Mouse (Mus musculus) embryo, embryonic 11 days (tissue): ENCODE data around the gene Crybg1.
A peak's percentile ranks its signal among the peaks of the same experiment; 100 is the strongest.
"Not testable (repeated sequence)": the region's sequence is repeated elsewhere in the genome, so short reads cannot be mapped to it uniquely, and the experiment has no call there.

Source experiments
- DNase-seq: peaks from one replicate; pipeline ENCODE4 v3.0.0-alpha.2; 2015

Gene Crybg1

GRCm38 (mm10) chr10:44005677-44006641 is 142.7 kb downstream of the Crybg1 start:
- DNase-seq: peak; percentile 64

- peak; percentile 51 for DNase-seq
Observed at GRCm38 (mm10) chr10:44004221-44004751, 144.4 kb downstream of the Crybg1 start.

GRCm38 (mm10) chr10:44003551-44004151 is 145.0 kb downstream of the Crybg1 start:
- peak; percentile 52 for DNase-seq

GRCm38 (mm10) chr10:44002995-44003524 is 145.6 kb downstream of the Crybg1 start:
- no peak for DNase-seq

GRCm38 (mm10) chr10:44002004-44002940 is 146.4 kb downstream of the Crybg1 start:
- DNase-seq: peak; percentile 58

GRCm38 (mm10) chr10:44000156-44000865 is 148.3 kb downstream of the Crybg1 start:
- no peak for DNase-seq

- DNase-seq: no peak
Observed at GRCm38 (mm10) chr10:43998503-43999082, 150.1 kb downstream of the Crybg1 start.

GRCm38 (mm10) chr10:43998023-43998422 is 150.6 kb downstream of the Crybg1 start:
- DNase-seq: no peak

GRCm38 (mm10) chr10:43997276-43997675 is 151.4 kb downstream of the Crybg1 start:
- DNase-seq: no peak

- no peak for DNase-seq
Observed at GRCm38 (mm10) chr10:43995858-43996650, 152.6 kb downstream of the Crybg1 start.

- DNase-seq: no peak
Observed at GRCm38 (mm10) chr10:43993198-43993597, 155.5 kb downstream of the Crybg1 start.

- no peak for DNase-seq
Observed at GRCm38 (mm10) chr10:43992506-43992905, 156.1 kb downstream of the Crybg1 start.

GRCm38 (mm10) chr10:43991268-43991667 is 157.4 kb downstream of the Crybg1 start:
- DNase-seq: no peak

- no peak for DNase-seq
Observed at GRCm38 (mm10) chr10:43983866-43984265, 164.8 kb downstream of the Crybg1 start.

- DNase-seq: no peak
Observed at GRCm38 (mm10) chr10:43983241-43983640, 165.4 kb downstream of the Crybg1 start.

GRCm38 (mm10) chr10:43982470-43982869 is 166.2 kb downstream of the Crybg1 start:
- DNase-seq: no peak

- DNase-seq: not testable (repeated sequence)
Observed at GRCm38 (mm10) chr10:43980742-43981141, 167.9 kb downstream of the Crybg1 start.

- no peak for DNase-seq
Observed at GRCm38 (mm10) chr10:43980080-43980479, 168.6 kb downstream of the Crybg1 start.

GRCm38 (mm10) chr10:43977353-43977752 is 171.3 kb downstream of the Crybg1 start:
- DNase-seq: no peak

- no peak for DNase-seq
Observed at GRCm38 (mm10) chr10:43973244-43973643, 175.4 kb downstream of the Crybg1 start.
